Mouse (Mus musculus) ES-E14 (cell line): ENCODE data around the gene Prss33. TPM values are rescaled to one million over a fixed set of nuclear protein-coding genes. Genes with fewer than 3 reads are reported as not detected.
A peak's percentile ranks its signal among the peaks of the same experiment; 100 is the strongest.

Source experiments
- DNase-seq: peaks from one replicate; pipeline ENCODE4 v3.0.0-alpha.2; 2013; ENCODE audit warnings: low read depth, low spot score
- H3K27ac ChIP-seq: 2 replicates; pipeline ENCODE4 v1.5.1; 2012; ENCODE audit warnings: low read depth, mild to moderate bottlenecking, low read length, moderate library complexity, mixed read lengths; ENCODE audit not compliant: poor library complexity, insufficient read depth, severe bottlenecking
- H3K36me3 ChIP-seq: 2 replicates; pipeline ENCODE4 v1.6.1; 2012; ENCODE audit warnings: mild to moderate bottlenecking, low read length, moderate library complexity, mixed read lengths; ENCODE audit not compliant: control insufficient read depth, poor library complexity, insufficient read depth, severe bottlenecking
- H3K4me1 ChIP-seq, 2 experiments: fragments of 150-350 bp in 1 of 2; sonication (generic) in 1 of 2; 2 replicates each; pipeline ENCODE4 v1.6.1; 2012; ENCODE audit warnings: low read length in 2 of 2, mild to moderate bottlenecking in 1 of 2, mixed read lengths in 1 of 2; ENCODE audit not compliant: control insufficient read depth in 2 of 2, insufficient read depth in 2 of 2, poor library complexity in 1 of 2
- H3K4me3 ChIP-seq, 2 experiments: fragments of 150-350 bp in 1 of 2; sonication (generic) in 1 of 2; 2 replicates each; pipeline ENCODE4 v1.5.1; 2012; ENCODE audit warnings: low read length in 2 of 2, low read depth in 1 of 2, mild to moderate bottlenecking in 1 of 2, mixed read lengths in 1 of 2; ENCODE audit not compliant: insufficient read depth in 1 of 2, poor library complexity in 1 of 2, severe bottlenecking in 1 of 2
- H3K9ac ChIP-seq: 2 replicates; pipeline ENCODE4 v1.6.1; 2012; ENCODE audit warnings: low read depth, mild to moderate bottlenecking, low read length, mixed read lengths; ENCODE audit not compliant: poor library complexity, insufficient read depth, severe bottlenecking
- H3K9me3 ChIP-seq: fragments of 150-350 bp; sonication (generic); 2 replicates; pipeline ENCODE4 v1.6.1; 2012; ENCODE audit warnings: low read depth, mild to moderate bottlenecking, low read length; ENCODE audit not compliant: control insufficient read depth, insufficient read depth
- CHD2 ChIP-seq: IDR thresholded peaks from 2 replicates; pipeline ENCODE4 v1.6.1; 2014; ENCODE audit warnings: mild to moderate bottlenecking, low read depth, low read length, inconsistent platforms
- HCFC1 ChIP-seq: IDR thresholded peaks from 2 replicates; pipeline ENCODE4 v1.6.1; 2012; ENCODE audit warnings: low read length, inconsistent platforms, borderline replicate concordance; ENCODE audit not compliant: insufficient read depth
- MAFK ChIP-seq: IDR thresholded peaks from 2 replicates; pipeline ENCODE4 v1.6.1; 2014; ENCODE audit warnings: mild to moderate bottlenecking, low read depth, low read length, inconsistent platforms; ENCODE audit not compliant: insufficient read depth
- ZC3H11A ChIP-seq: IDR thresholded peaks from 2 replicates; pipeline ENCODE4 v1.6.1; 2012; ENCODE audit warnings: low read depth, mild to moderate bottlenecking, inconsistent platforms, low read length, borderline replicate concordance
- ZNF384 ChIP-seq: IDR thresholded peaks from 2 replicates; pipeline ENCODE4 v1.6.1; 2012; ENCODE audit warnings: low read depth, low read length, inconsistent platforms
- in situ Hi-C, 2 experiments: fragments of 600-800 bp; cut with MboI; formaldehyde crosslinking; loops; one replicate each; pipeline ENCODE4 v1.15.1; 2025; ENCODE audit warnings: low sequenced_read_pairs in 2 of 2, inconsistent platforms in 1 of 2; ENCODE audit not compliant: unreplicated experiment in 2 of 2
- total RNA-seq: library from RNA; depleted of rRNA; stranded (reverse); fragments of 300-350 nt; gene quantifications from 2 replicates; pipeline ENCODE4 v1.2.3, GENCODE M21; 2012

Gene Prss33
- total RNA-seq, 1 experiment = 0.45 TPM

DNA sequence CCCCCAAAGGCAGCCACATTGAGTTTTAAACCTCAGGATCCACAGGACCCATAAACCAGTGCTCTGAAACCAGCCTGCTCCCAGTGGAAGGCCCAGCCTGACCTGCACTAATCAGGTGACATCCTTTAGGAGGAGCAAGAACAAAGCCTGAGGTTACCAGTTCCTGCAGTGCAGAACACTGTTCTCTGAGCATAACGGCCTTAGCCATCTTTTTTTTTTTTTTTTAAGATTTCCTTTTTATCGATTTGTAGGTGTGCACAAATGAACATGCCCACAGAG, 44.8 kb downstream of the Prss33 start:
- in situ Hi-C loops = no loop called here

DNA sequence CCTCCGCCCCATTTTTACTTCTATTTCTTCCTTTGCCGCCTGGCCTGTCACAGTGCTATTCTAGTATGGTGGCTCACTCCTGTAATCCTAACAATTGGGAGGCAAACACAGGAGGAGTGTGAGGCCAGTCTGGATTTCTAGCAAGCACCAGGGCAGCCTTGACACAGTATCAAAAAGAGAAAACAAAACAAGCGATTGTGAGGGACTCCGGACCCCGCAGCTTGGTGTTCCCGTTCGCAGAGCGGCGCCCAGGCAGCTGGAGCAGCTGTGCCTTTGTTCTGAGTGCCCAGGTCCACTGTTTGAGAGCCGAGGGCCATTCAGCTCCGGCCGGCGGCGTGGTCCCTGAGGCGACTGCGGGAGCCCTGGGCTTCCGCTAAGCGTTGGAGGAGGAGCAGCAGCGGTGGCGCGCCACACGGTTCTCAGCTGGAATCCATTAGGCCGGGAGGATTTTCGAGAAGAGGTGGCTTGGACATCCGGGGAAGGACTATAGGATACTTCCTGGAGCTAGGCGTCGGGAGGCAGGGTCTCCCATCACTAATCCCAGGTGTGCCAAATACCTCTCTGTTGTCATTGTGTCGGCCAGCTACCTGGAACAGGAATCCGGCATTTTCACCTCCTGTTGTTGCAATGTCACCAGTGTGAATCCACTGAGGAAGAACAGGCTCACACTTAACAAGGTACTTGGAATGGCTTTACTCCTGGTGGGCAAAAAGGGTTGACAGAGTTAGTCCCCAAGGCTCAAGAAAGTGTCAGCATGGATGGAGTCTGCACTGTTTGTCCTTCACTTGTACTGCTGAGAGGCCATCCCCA, 45.4 kb downstream of the Prss33 start, which contains the start of gene Srrm2:
Gene Srrm2, plus strand, starts transcription at position 264 of the 810 bp plus-strand sequence.
- H3K9ac ChIP-seq = peak within 1 kb of the TSS; percentile 59
- no peaks in the 10 kb centered on the region for H3K9me3 ChIP-seq
- no peak for DNase-seq
- in situ Hi-C loops = no loop called here
- TF ChIP-seq HCFC1 = no peak
- no peak for TF ChIP-seq CHD2
- no peak for TF ChIP-seq MAFK
- peak within 1 kb of the TSS; percentile 40; the same call in 1 of the 2 replicates for H3K27ac ChIP-seq
- H3K4me1 ChIP-seq = peaks cover 2 to 10% of the 10 kb centered on the region in 2 experiments; a peak in 3 of 4 replicates
- H3K36me3 ChIP-seq = no peaks in the 10 kb centered on the region
- H3K4me3 ChIP-seq = peak within 1 kb of the TSS; percentile 44 to 53

More for the DNA sequence above, 44.8 kb downstream of the Prss33 start:
- TF ChIP-seq ZNF384 (no peak), ZC3H11A (no peak), MAFK (no peak), HCFC1 (no peak), CHD2 (no peak)
- Histone ChIP-seq H3K27ac (no peak overlapping the region), H3K9me3 (no peaks in the 10 kb centered on the region), H3K36me3 (no peaks in the 10 kb centered on the region), H3K9ac (no peak overlapping the region), H3K4me1 (peaks cover 2 to 10% of the 10 kb centered on the region in 2 experiments; a peak in 3 of 4 replicates), H3K4me3 (no peak overlapping the region)
- no peak for DNase-seq

DNA sequence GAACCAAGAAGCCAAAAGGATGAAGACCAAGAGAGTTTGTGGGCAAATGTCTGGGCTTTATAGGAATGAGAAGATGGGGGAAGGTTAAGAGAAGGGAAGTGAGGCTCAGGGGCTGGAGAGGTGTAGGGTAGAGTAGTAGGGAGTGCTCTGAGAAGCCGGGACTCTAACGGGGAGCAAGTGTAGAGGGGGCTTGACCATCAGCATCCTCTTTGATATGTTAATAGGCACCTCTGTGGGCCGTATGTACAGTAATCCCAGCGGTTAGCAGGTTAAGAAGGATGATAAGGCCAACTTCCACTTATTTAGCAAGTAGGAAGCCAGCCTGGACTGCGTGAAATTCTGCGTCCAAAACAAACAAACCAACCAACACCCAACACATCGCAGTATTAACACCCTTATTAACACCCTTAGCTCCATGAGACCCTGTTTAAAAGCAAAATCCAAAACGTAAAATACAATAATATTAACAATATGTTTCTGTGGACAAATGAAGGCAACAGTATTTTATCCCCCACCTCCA, 46.0 kb downstream of the Prss33 start:
- no peak for TF ChIP-seq ZNF384
- TF ChIP-seq MAFK = no peak
- no peak for TF ChIP-seq CHD2
- no peak for TF ChIP-seq HCFC1
- no peak for TF ChIP-seq ZC3H11A
- H3K4me1 ChIP-seq = peaks cover 2 to 12% of the 10 kb centered on the region in 2 experiments; a peak in 3 of 4 replicates
- peak overlapping the region; percentile 59; the same call in 1 of the 2 replicates for H3K9ac ChIP-seq
- no peaks in the 10 kb centered on the region for H3K36me3 ChIP-seq
- in situ Hi-C loops = no loop called here
- DNase-seq = peak; percentile 69
- peak overlapping the region; percentile 44 to 53; a peak in 3 of 4 replicates for H3K4me3 ChIP-seq
- H3K9me3 ChIP-seq = no peaks in the 10 kb centered on the region
- peak overlapping the region; percentile 40; the same call in 1 of the 2 replicates for H3K27ac ChIP-seq

DNA sequence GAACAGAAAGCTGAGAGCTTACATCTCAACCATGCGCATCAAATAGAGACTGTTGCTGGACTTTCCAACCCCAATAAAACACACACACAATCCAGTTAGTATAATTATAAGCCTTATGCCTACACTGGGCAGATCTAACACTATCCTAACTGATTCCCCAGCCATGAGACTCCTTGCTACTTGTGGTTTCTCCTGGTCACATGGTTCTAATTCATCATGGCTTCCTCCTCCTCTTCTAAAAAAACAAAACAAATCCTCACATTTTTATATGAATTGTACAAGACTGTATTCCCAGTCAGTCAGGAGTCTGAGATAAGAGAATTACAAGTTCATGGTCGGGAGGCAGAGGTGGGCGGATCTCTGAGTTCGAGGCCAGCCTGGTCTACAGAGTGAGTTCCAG, 46.9 kb downstream of the Prss33 start:
- Histone ChIP-seq H3K36me3 (no peaks in the 10 kb centered on the region), H3K9ac (peak overlapping the region; percentile 1; the same call in 1 of the 2 replicates), H3K4me3 (no peak overlapping the region), H3K4me1 (peaks cover 2 to 12% of the 10 kb centered on the region in 2 experiments; a peak in 3 of 4 replicates), H3K9me3 (no peaks in the 10 kb centered on the region), H3K27ac (peak overlapping the region; percentile 60; the same call in 1 of the 2 replicates)
- DNase-seq = no peak
- TF ChIP-seq HCFC1 (no peak), ZNF384 (no peak)
- in situ Hi-C loops = no loop called here
